In the genomic region with DNA sequence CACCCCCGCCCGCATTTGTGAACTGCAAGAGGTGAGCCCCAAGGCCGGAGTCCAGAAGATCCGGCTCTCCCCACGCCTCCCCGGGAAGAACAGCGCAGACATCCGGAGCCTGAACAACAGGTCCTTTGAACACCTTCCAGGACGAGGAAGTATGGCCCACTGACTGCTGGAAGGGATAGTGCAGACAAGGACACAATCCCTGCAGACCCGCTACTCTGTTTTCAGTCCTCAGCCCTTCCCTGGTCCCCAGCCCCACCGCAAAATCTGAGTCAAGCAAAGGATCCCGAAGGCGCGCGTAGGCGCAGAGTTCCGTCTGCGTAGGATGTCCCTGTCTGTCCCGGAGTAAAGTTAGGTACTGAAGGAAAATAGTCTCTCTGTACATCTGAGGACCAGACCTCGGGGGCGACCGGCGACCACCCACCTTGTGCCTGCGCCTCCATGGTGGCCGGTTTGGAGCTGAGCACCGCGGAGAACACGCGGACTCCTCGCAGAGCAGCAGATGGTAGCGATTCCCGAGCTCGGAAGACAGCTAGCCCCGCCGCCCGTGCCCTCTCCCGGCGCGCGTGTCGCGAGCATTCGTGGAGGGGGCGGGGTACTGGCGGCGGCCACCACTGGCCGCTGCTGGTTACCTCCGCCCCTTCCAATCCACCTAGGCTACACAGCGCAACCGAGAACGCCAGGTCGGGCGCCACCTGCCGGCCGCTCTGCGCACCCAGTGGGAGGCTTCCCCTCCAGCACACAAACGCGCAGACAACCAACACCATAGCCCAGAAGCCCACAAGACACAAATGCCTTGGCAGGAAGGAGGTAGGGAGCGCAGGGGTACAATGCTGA, we compare ENCODE assay signal across 8 mouse cellular contexts. TPM values are rescaled to one million over a fixed set of nuclear protein-coding genes. Genes with fewer than 3 reads are reported as not detected.
A peak's percentile ranks its signal among the peaks of the same experiment; 100 is the strongest.
DNase-seq lines count a peak whose midpoint lies in the region; ATAC-seq and TF ChIP-seq lines count a peak whose summit lies in the region.

Gene Tpd52l1, minus strand, starts transcription at position 668 of the 834 bp plus-strand sequence.

- no peak within 1 kb of the TSS for H3K27ac ChIP-seq in cerebellum, adult 2 months (ENCODE audit: insufficient read depth, low read length)
- H3K27ac ChIP-seq in layer of hippocampus, adult 2 months = peak within 1 kb of the TSS; percentile 82
- H3K27ac ChIP-seq in olfactory bulb, adult 2 months (ENCODE audit: insufficient read depth, low read depth, low read length) = no peak within 1 kb of the TSS

- peak; percentile 93 for ATAC-seq in frontal cortex, adult (ENCODE audit: low TSS enrichment)

- WGBS in cerebellum, adult 2 months = under 1% methylated on average over 59 of the region's 59 CpGs
- WGBS in olfactory bulb, adult 2 months = under 1% methylated on average over 58 of the region's 59 CpGs

- H3K4me1 ChIP-seq in cerebellum, adult 2 months (ENCODE audit: control insufficient read depth, insufficient read depth, low read length) = no peaks in the 10 kb centered on the region
- peaks cover 6% of the 10 kb centered on the region for H3K4me1 ChIP-seq in olfactory bulb, adult 2 months (ENCODE audit: control insufficient read depth, insufficient read depth, low read length)

- peak; percentile 92 for DNase-seq in Muller cell, postnatal 12 days (ENCODE audit: inconsistent ontology term)
- peak; percentile 70 to 75 for DNase-seq in cerebellum, adult 2 months
- DNase-seq in heart, postnatal 4 days = peak; percentile 92
- peak; percentile 78 to 89 for DNase-seq in layer of hippocampus, adult 2 months (ENCODE audit: low spot score in 2 of 2)
- peak; percentile 76 to 86 for DNase-seq in lung, adult 18-20 months
- peak; percentile 8 to 64 for DNase-seq in thymus, postnatal 10 days (ENCODE audit: low spot score in 2 of 2)

- H3K4me3 ChIP-seq in cerebellum, adult 2 months (replicated peaks; ENCODE audit: insufficient read depth, low read depth, low read length) = peak within 1 kb of the TSS; percentile 43
- peak within 1 kb of the TSS; percentile 82 for H3K4me3 ChIP-seq in layer of hippocampus, adult 2 months
- H3K4me3 ChIP-seq in olfactory bulb, adult 2 months (ENCODE audit: insufficient read depth, low read depth, low read length) = peak within 1 kb of the TSS; percentile 83

- no peaks in the 10 kb centered on the region; the same call in 1 of the 2 replicates for H3K27me3 ChIP-seq in cerebellum, adult 2 months (ENCODE audit: control insufficient read depth, insufficient read depth, low read length)

- TF ChIP-seq POLR2A in cerebellum, adult 2 months (IDR thresholded peaks at IDR 0.05; ENCODE audit: borderline replicate concordance, insufficient read depth, low read length) = no peak
- TF ChIP-seq POLR2A in olfactory bulb, adult 2 months (IDR thresholded peaks at IDR 0.05; ENCODE audit: insufficient read depth, low read depth, low read length) = no peak

- peak; percentile 71 for TF ChIP-seq CTCF in cerebellum, adult 2 months (IDR thresholded peaks at IDR 0.05; ENCODE audit: borderline replicate concordance, insufficient read depth, low read depth, low read length)
- peak; percentile 96 for TF ChIP-seq CTCF in layer of hippocampus, adult 2 months (conservative IDR thresholded peaks at IDR 0.05)
- peak; percentile 98 for TF ChIP-seq CTCF in olfactory bulb, adult 2 months (IDR thresholded peaks at IDR 0.05; ENCODE audit: insufficient read depth, low read depth, low read length)

RNA-seq across cellular contexts. Expression of gene Tpd52l1, which starts in this region (rescaled TPM):
- polyA plus RNA-seq in cerebellum, adult 2 months (2012; rRNA removed) = 19.4 and 23.4 TPM in 2 replicates
- 1 to 10 TPM; 7.4 to 8.9 TPM for total RNA-seq in heart, postnatal 4 days (2021)
- 10 to 100 TPM; 32.0 to 32.9 TPM for total RNA-seq in layer of hippocampus, adult 2 months (2021)
- polyA plus RNA-seq in olfactory bulb, adult 2 months (2012; ENCODE audit: insufficient read depth, insufficient read length, low replicate concordance, missing spikeins) = not detected in 2 replicates

Comparison
In these comparisons a context has a peak if more than half of its experiments do, and no peak if none do; other contexts are left out.
1. RNA of gene Tpd52l1 (polyA plus RNA-seq): 19.4 to 23.4 TPM in cerebellum, adult 2 months; not detected in olfactory bulb, adult 2 months; every median in the first group is over 10 times any median in the second.
2. DNase-seq: peak in every context shown above with its lines; median percentile 92 in Muller cell, postnatal 12 days; 92 in heart, postnatal 4 days; 84 in layer of hippocampus, adult 2 months; 81 in lung, adult 18-20 months; 72 in cerebellum, adult 2 months; 36 in thymus, postnatal 10 days.
3. Peak in every context shown above with its lines, with median percentiles within 50 percentile points of each other: H3K4me3 ChIP-seq and CTCF ChIP-seq.